Mouse (Mus musculus): ENCODE measurements at regions not wholly inside any gene's neighbourhood (a gene's known extent, or its start where the extent isn't known, plus 50 kb on each side); places are given as distances from the start of the nearest gene placed in this dataset.

DNA sequence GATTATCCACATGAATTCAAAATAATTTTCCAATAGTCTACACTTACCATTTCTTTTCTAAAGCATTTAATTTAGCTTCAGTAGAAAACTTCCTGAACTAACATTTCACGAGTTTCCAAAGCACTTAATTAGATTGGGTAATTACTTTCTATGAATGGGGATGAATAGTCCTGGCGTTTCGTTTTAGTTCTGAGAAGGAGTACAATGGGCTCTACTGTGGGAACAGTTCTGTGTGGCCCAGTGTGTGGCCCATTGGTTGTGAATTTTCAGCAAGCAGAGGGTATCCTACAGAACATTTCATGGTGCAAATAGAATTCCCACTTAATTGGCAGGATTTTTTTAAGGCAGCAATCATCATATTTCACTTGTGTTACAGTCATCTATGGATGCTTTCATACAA is 95.5 kb downstream of the 1700017N19Rik start:
- ATAC-seq (replicated peaks in 1 of 2; ENCODE audit: insufficient read depth in 1 of 2, low FRiP score in 2 of 2, low TSS enrichment in 1 of 2, low read depth in 1 of 2, poor library complexity in 2 of 2, severe bottlenecking in 2 of 2): no peak

DNA sequence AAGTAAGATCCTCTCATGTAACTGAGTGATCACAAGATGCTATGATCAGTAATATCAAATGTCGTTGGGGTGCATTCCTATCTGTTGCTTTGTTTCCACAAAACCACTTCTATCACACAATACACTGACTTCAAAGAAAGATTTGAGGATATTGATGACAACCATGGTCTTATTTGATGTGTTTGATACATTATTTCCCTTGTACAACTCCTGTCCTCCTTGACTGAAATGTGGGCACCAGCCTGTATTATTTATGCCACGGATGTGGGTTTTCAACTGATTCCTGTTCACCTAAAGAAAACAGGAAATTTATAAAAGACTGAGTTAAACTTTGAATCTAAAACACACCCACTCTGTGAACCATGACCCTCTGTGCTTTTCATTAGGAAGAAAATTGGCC is 105.7 kb downstream of the 1700017N19Rik start:
- ATAC-seq (replicated peaks in 1 of 2; ENCODE audit: insufficient read depth in 1 of 2, low FRiP score in 2 of 2, low TSS enrichment in 1 of 2, low read depth in 1 of 2, poor library complexity in 2 of 2, severe bottlenecking in 2 of 2): peak; percentile 61 to 77

- no peak for ATAC-seq (replicated peaks in 1 of 2; ENCODE audit: insufficient read depth in 1 of 2, low FRiP score in 2 of 2, low TSS enrichment in 1 of 2, low read depth in 1 of 2, poor library complexity in 2 of 2, severe bottlenecking in 2 of 2)
These were observed 108.9 kb downstream of the 1700017N19Rik start for GRCm38 (mm10) chr10:100699206-100699605.

GRCm38 (mm10) chr10:100700281-100701205 is 110.3 kb downstream of the 1700017N19Rik start:
- no peak for ATAC-seq (replicated peaks in 1 of 2; ENCODE audit: insufficient read depth in 1 of 2, low FRiP score in 2 of 2, low TSS enrichment in 1 of 2, low read depth in 1 of 2, poor library complexity in 2 of 2, severe bottlenecking in 2 of 2)

DNA sequence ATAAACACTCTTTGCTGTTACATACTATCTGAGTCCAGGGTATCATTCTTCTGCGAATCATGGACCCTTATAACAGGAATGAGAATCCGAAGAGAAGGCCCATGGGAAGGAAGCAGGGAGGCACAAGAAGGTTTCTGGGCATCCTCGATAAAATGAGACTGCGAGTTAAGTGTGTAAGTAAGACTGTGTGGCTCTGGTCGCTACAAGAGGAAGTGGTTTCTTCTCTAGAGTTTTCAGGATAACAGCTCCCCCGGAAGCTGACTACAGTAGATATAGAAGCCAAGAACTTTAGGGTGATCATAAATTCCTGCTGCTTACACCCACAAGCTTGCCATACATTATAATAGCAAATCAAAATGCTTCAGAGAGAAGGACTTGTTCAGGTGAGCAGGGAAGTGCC is 111.7 kb downstream of the 1700017N19Rik start:
- ATAC-seq (replicated peaks in 1 of 2; ENCODE audit: insufficient read depth in 1 of 2, low FRiP score in 2 of 2, low TSS enrichment in 1 of 2, low read depth in 1 of 2, poor library complexity in 2 of 2, severe bottlenecking in 2 of 2): peak; percentile 90 to 97

DNA sequence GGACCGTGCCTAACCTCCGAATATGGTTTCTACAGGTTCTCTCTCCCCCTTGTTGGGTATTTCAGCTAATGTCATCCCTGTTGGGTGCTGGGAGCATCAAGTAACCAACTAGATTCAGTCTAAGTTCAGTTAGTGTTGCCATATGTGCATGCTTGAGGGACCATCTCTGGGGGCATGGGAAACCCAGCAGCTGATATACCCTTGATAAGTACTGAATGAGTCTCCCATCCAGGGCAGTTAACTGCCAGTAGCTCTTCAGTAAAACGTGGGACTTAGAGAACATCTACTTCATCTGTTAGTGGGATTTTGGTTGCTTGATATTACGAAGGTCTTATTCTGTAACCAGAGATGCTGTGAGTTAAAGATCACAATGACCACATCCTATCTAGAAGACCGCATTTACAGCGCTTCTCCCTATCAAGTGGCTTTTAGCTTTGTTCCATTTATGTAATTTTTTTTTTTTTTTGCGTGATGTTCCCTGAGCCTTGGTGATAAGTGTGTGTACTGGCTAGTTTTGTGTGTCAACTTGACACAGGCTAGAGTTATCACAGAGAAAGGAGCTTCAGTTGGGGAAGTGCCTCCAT is 125.9 kb downstream of the 1700017N19Rik start:
- ATAC-seq (replicated peaks in 1 of 2; ENCODE audit: insufficient read depth in 1 of 2, low FRiP score in 2 of 2, low TSS enrichment in 1 of 2, low read depth in 1 of 2, poor library complexity in 2 of 2, severe bottlenecking in 2 of 2): no peak

GRCm38 (mm10) chr10:100718574-100718973 is 128.3 kb downstream of the 1700017N19Rik start:
- no peak for ATAC-seq (replicated peaks in 1 of 2; ENCODE audit: insufficient read depth in 1 of 2, low FRiP score in 2 of 2, low TSS enrichment in 1 of 2, low read depth in 1 of 2, poor library complexity in 2 of 2, severe bottlenecking in 2 of 2)

DNA sequence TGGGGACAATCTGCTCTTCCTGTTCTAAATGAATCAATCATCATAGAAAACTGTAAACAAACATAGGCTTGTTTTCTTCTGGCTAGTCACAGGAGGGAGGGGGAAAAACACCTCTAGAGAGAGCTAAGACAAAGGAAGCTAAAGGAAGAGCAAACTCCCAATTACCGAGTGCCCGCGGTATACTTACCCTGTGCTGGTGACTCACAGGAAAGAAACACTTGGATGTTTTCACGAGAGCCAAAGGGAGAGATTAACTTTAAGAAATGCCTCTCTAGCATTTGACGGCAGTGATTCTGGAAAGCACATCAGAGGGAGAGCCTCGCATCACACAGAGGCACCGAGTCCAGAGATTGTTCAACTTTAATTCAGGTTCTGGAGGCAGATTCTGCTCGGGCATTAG is 151.0 kb downstream of the 1700017N19Rik start:
- no peak for ATAC-seq (replicated peaks in 1 of 2; ENCODE audit: insufficient read depth in 1 of 2, low FRiP score in 2 of 2, low TSS enrichment in 1 of 2, low read depth in 1 of 2, poor library complexity in 2 of 2, severe bottlenecking in 2 of 2)

- ATAC-seq (replicated peaks in 1 of 2; ENCODE audit: insufficient read depth in 1 of 2, low FRiP score in 2 of 2, low TSS enrichment in 1 of 2, low read depth in 1 of 2, poor library complexity in 2 of 2, severe bottlenecking in 2 of 2): peak; percentile 84 to 93
These were observed 151.8 kb downstream of the 1700017N19Rik start for GRCm38 (mm10) chr10:100742065-100742464.

GRCm38 (mm10) chr10:100746151-100746550 is 155.9 kb downstream of the 1700017N19Rik start:
- no peak for ATAC-seq (replicated peaks in 1 of 2; ENCODE audit: insufficient read depth in 1 of 2, low FRiP score in 2 of 2, low TSS enrichment in 1 of 2, low read depth in 1 of 2, poor library complexity in 2 of 2, severe bottlenecking in 2 of 2)

DNA sequence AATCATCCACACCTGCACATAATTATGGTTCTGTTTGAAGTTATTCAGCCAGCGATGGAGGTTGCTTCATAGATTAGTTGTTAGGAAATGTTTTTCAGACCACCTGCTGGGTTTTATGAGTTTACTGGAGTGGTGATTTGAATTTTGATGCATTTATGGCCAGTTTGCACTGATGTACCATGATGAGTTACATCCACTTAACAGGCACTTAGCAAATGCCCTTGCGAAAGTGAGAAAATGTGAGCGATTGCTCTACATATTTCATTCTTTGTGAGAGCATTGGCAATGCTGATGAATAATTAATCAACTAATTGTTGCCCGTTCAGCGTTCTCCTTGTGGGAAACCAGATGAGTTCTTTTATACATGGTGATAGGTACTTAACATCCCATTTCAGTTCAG is 164.7 kb downstream of the 1700017N19Rik start:
- ATAC-seq (replicated peaks in 1 of 2; ENCODE audit: insufficient read depth in 1 of 2, low FRiP score in 2 of 2, low TSS enrichment in 1 of 2, low read depth in 1 of 2, poor library complexity in 2 of 2, severe bottlenecking in 2 of 2): no peak

DNA sequence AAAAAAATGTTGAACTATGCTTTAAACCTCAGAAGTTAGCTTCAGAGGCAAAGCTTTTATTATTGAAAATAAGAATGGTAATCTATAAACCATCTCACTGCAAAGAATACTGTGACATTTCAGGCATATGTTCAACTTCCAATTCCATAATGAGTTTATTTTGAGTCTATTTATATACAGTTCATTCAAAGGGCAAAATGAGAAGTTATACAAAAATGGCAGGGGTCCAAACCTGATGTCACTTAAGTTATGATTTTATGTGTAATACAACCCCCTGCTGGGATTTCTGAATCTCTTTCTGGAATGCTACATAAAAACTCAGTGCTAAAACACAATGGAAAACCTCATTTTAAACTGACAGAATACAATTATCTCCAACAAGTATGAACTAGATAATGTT is 184.0 kb downstream of the 1700017N19Rik start:
- ATAC-seq (replicated peaks in 1 of 2; ENCODE audit: insufficient read depth in 1 of 2, low FRiP score in 2 of 2, low TSS enrichment in 1 of 2, low read depth in 1 of 2, poor library complexity in 2 of 2, severe bottlenecking in 2 of 2): no peak

GRCm38 (mm10) chr10:100792166-100792565 is 201.9 kb downstream of the 1700017N19Rik start:
- no peak for ATAC-seq (replicated peaks in 1 of 2; ENCODE audit: insufficient read depth in 1 of 2, low FRiP score in 2 of 2, low TSS enrichment in 1 of 2, low read depth in 1 of 2, poor library complexity in 2 of 2, severe bottlenecking in 2 of 2)

DNA sequence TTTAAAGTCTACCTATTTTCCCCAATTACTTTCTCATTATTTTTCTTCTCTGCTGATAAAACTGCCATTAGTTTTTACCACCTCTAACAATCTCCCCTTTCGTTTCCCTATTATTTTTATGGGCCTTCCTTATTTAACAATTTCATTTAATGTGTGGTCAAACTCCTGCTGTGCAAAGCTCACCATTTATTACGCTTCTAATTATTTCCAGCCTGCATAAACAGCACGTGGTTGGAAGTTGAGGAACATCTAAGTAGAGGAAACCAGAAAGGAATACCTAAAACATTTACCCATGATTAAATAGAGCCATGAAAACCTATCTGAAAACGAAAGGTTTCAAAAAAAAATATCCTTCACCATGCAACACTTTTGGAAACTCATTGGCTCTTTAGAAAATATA is 202.3 kb downstream of the 1700017N19Rik start:
- ATAC-seq (replicated peaks in 1 of 2; ENCODE audit: insufficient read depth in 1 of 2, low FRiP score in 2 of 2, low TSS enrichment in 1 of 2, low read depth in 1 of 2, poor library complexity in 2 of 2, severe bottlenecking in 2 of 2): no peak

- no peak for ATAC-seq (replicated peaks in 1 of 2; ENCODE audit: insufficient read depth in 1 of 2, low FRiP score in 2 of 2, low TSS enrichment in 1 of 2, low read depth in 1 of 2, poor library complexity in 2 of 2, severe bottlenecking in 2 of 2)
These were observed 205.1 kb downstream of the 1700017N19Rik start for GRCm38 (mm10) chr10:100795215-100795972.

DNA sequence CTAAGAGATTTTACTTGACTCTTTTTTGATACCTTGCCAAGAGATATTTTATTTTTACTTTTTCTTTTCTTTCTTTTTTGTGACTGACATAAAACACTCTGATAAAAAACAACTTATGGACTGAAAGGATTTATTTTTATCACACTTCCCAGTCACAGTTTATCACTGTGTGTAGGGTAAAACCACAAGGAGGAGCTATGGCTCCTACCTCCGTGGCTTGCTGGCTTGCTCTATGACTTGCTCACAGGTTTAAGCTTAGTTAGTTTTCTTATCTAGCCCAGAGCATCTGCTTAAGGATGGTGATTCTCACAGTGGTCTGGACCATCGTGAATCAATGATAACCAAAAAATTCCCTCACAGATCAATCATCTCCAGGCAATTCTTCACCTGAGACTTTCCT is 221.4 kb downstream of the 1700017N19Rik start:
- ATAC-seq (replicated peaks in 1 of 2; ENCODE audit: insufficient read depth in 1 of 2, low FRiP score in 2 of 2, low TSS enrichment in 1 of 2, low read depth in 1 of 2, poor library complexity in 2 of 2, severe bottlenecking in 2 of 2): peak; percentile 48 to 80; a peak in 2 of 4 replicates

DNA sequence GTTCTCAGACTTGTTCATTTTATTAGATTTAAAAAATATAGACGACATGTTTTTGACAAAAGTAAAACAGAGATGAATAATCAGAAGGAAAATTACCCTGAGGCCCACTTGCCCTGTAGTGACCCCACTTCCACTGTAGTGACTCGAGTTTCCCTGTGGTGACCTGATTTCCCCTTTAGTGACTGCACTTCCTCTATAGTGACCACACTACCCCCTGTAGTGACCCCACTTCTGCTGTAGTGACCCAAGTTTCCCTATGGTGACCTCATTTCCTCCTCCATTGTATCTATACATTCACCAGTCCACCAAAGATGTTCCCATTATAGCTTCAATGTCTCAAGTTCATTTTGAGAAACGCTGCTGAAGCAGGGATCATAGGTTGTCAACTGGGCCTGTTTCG is 244.5 kb downstream of the 1700017N19Rik start:
- peak in 1 of 2 experiments; percentile 71; a peak in 3 of 4 replicates for ATAC-seq (replicated peaks in 1 of 2; ENCODE audit: insufficient read depth in 1 of 2, low FRiP score in 2 of 2, low TSS enrichment in 1 of 2, low read depth in 1 of 2, poor library complexity in 2 of 2, severe bottlenecking in 2 of 2)

DNA sequence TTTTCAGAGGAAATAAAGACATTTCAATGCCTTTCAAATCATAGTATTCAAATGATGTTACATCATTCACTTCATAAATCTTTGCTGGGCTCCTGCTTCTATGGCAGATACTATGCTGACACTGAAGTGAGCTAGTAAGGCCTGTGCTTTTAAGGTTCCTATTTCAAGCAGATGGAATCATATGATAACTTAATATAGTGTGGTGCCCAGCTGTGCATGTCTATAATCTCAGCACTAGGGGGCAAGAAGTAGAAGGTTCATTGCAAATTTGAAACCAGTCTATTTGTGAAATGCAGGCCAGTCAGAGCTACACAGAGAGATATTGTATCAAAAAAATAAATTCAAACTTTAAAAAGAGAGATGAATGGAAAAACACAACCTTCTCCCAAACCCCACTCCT is 262.9 kb downstream of the 1700017N19Rik start:
- peak; percentile 93 to 96 for ATAC-seq (replicated peaks in 1 of 2; ENCODE audit: insufficient read depth in 1 of 2, low FRiP score in 2 of 2, low TSS enrichment in 1 of 2, low read depth in 1 of 2, poor library complexity in 2 of 2, severe bottlenecking in 2 of 2)

All from hematopoietic stem cell, adult 5-6 weeks (primary cell).